Mouse (Mus musculus): ENCODE data around the gene Usp2. TPM values are rescaled to one million over a fixed set of nuclear protein-coding genes. Genes with fewer than 3 reads are reported as not detected.
A peak's percentile ranks its signal among the peaks of the same experiment; 100 is the strongest.

Usp2 gene
- polyA plus RNA-seq, 1 experiment from 2014 or later = 1.8 TPM

DNA sequence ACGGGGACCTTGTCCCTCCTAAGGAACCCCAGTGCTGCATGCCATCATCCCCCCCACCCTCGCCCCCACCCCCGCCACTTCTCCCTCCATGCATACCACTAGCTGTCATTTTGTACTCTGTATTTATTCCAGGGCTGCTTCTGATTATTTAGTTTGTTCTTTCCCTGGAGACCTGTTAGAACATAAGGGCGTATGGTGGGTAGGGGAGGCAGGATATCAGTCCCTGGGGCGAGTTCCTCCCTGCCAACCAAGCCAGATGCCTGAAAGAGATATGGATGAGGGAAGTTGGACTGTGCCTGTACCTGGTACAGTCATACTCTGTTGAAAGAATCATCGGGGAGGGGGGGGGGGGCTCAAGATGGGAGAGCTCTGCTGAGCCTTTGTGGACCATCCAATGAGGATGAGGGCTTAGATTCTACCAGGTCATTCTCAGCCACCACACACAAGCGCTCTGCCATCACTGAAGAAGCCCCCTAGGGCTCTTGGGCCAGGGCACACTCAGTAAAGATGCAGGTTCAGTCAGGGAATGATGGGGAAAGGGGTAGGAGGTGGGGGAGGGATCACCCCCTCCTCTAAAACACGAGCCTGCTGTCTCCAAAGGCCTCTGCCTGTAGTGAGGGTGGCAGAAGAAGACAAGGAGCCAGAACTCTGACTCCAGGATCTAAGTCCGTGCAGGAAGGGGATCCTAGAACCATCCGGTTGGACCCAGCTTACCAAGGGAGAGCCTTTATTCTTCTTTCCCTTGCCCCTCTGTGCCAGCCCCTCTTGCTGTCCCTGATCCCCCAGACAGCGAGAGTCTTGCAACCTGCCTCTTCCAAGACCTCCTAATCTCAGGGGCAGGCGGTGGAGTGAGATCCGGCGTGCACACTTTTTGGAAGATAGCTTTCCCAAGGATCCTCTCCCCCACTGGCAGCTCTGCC, 19.0 kb upstream of the Usp2 start:
- Histone ChIP-seq H3K4me1 (replicated peaks) (no peaks in the 10 kb centered on the region), H3K36me3 (no peaks in the 10 kb centered on the region), H3K4me3 (replicated peaks) (no peak overlapping the region), H3K27me3 (peaks cover 55% of the 10 kb centered on the region), H3K9me3 (replicated peaks) (no peaks in the 10 kb centered on the region), H3K4me2 (no peak overlapping the region), H3K27ac (no peak overlapping the region), H3K9ac (no peak overlapping the region)
- WGBS (ENCODE audit: insufficient replicate concordance) = 47% methylated on average over 14 of the region's 14 CpGs
- ATAC-seq (ENCODE audit: low read depth) = no peak
- DNase-seq = no peak

DNA sequence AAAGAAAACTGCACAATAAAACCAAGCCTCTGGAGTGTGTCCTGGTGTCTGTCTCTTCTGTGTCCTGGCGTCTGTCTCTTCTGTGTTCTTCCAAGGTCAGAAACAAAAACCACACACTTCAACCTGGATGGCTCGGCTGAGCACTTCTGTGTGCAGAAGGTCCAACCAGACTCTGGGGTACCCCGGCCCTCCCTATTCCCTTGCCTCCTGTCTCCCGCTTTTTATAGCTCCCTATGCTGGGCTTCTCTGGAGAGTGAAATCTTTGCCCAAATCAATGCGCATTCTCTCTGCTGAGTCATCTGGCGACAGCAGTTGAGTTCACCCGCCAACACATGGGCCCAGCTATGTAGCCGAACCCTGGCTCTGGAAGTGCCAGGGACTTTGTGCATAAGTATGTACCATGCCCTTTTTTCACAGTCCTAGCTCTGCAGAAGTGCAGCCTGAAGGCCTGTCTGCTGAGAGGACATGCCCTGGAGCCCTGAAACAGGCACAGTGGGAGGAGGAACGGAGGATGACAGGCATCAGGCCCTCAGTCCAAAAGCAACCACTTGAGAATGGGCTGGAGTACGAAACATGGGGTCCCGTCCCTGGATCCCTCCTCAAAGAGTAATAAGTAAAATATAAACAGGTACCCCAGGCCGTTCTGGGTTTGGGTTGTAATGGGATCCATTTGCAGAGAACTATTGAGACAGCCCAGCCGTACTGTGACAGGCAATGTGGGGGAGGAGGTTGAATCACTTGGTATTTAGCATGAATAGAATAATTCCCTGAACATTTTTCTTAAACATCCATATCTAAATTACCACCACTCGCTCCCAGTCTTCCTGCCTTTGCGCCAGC, 18.1 kb upstream of the Usp2 start:
- no peak overlapping the region for H3K4me3 ChIP-seq (replicated peaks)
- no peaks in the 10 kb centered on the region for H3K9me3 ChIP-seq (replicated peaks)
- no peaks in the 10 kb centered on the region for H3K4me1 ChIP-seq (replicated peaks)
- DNase-seq = no peak
- H3K4me2 ChIP-seq = no peak overlapping the region
- no peaks in the 10 kb centered on the region for H3K36me3 ChIP-seq
- H3K27ac ChIP-seq = no peak overlapping the region
- ATAC-seq (ENCODE audit: low read depth) = no peak
- 61% methylated on average over 15 of the region's 15 CpGs for WGBS (ENCODE audit: insufficient replicate concordance)
- no peak overlapping the region for H3K9ac ChIP-seq
- peaks cover 45% of the 10 kb centered on the region for H3K27me3 ChIP-seq

DNA sequence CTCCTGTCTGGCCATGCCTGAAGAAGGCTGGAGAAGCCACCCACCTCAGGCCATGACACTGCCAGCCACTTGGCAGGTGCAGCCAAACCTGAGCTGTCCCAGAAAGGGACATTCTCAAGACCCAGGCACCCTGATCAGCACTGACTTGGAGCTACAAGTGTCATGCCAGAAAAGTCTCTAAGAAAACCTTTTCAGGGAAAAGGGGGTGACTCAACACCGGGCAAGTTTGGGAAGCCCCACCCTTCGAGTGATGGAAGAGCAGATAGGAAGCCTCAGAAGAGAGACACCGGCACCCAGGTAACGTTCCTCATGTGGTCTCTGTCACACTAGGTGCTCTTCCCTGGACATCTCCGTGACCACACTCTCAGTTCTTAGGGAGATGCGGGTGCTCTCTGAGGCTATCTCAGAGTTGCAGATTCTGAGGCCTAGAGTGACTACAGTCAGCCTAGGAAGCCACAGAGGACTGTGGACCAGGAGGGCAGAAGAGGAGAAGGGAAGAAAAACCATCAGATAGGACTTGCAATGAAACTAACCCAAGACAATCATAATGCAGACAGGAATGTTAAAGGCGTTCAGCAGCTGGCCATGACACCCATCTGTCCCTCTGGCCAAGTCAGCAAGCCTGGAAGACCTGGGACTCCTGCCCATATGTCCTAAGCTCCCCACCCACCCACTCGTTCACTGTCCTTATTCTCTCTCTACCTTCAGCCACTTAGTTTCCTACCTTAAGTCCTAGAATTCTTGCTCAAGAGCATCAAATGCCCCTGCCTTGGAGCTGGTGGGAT, 17.2 kb upstream of the Usp2 start:
- H3K36me3 ChIP-seq = no peaks in the 10 kb centered on the region
- H3K4me3 ChIP-seq (replicated peaks) = no peak overlapping the region
- DNase-seq (no peak), ATAC-seq (ENCODE audit: low read depth) (no peak)
- H3K9ac ChIP-seq = no peak overlapping the region
- no peaks in the 10 kb centered on the region for H3K4me1 ChIP-seq (replicated peaks)
- peaks cover 37% of the 10 kb centered on the region for H3K27me3 ChIP-seq
- 57% methylated on average over 8 of the region's 8 CpGs for WGBS (ENCODE audit: insufficient replicate concordance)
- no peaks in the 10 kb centered on the region for H3K9me3 ChIP-seq (replicated peaks)
- H3K27ac ChIP-seq = no peak overlapping the region
- no peak overlapping the region for H3K4me2 ChIP-seq

DNA sequence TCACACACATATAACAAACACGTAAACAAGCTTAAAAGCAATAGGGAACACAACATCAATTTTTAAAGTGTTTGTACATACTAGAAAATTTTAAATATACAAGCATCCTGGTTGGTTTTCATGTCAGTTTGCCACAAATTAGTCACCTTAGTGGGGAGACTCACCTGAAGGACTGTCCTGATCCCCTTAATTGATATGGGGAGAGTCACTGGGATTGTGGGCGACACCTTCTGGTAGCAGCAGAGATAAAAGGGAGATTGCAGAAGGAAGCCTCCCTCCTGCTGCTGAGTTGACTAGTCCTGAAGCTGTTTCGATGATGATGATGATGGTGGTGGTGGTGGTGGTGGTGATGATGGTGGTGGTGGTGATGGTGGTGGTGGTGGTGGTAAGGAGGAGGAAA, 14.0 kb upstream of the Usp2 start:
- Histone ChIP-seq H3K36me3 (no peaks in the 10 kb centered on the region), H3K4me3 (replicated peaks) (no peak overlapping the region), H3K27ac (no peak overlapping the region), H3K27me3 (0 out of 2 replicates have a peak, but pooled peaks cover 7% of the 10 kb centered on the region), H3K4me2 (no peak overlapping the region), H3K9ac (no peak overlapping the region), H3K9me3 (replicated peaks) (no peaks in the 10 kb centered on the region), H3K4me1 (replicated peaks) (no peaks in the 10 kb centered on the region)
- ATAC-seq (ENCODE audit: low read depth) = no peak
- no peak for DNase-seq
- WGBS (ENCODE audit: insufficient replicate concordance) = 50% methylated on average over 3 of the region's 3 CpGs

DNA sequence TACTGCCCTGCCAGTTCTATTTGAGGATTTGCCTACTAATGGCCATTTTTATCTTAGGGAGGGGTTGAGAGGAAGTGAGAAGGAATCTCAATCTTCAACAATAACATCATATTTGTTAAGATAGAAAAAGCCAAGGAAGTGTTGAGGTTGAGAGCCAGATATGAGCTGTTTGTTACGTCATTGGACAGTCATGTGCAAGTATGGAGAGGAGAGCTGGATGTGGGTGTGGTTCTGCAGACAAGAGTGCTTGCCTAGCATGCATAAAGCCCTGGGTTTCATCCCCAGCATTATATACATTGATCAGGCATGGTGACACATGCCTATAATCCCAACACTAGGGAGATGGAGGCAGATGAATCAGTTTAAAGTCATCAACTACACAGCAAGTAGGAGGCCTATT, 12.9 kb upstream of the Usp2 start:
- DNase-seq = no peak
- no peak overlapping the region for H3K4me2 ChIP-seq
- ATAC-seq (ENCODE audit: low read depth) = no peak
- 34% methylated on average over 1 of the region's 1 CpGs for WGBS (ENCODE audit: insufficient replicate concordance)
- no peak overlapping the region for H3K9ac ChIP-seq
- no peak overlapping the region for H3K27ac ChIP-seq
- H3K36me3 ChIP-seq = no peaks in the 10 kb centered on the region
- no peaks in the 10 kb centered on the region for H3K4me1 ChIP-seq (replicated peaks)
- H3K4me3 ChIP-seq (replicated peaks) = no peak overlapping the region
- H3K9me3 ChIP-seq (replicated peaks) = no peaks in the 10 kb centered on the region
- H3K27me3 ChIP-seq = no peaks in the 10 kb centered on the region

DNA sequence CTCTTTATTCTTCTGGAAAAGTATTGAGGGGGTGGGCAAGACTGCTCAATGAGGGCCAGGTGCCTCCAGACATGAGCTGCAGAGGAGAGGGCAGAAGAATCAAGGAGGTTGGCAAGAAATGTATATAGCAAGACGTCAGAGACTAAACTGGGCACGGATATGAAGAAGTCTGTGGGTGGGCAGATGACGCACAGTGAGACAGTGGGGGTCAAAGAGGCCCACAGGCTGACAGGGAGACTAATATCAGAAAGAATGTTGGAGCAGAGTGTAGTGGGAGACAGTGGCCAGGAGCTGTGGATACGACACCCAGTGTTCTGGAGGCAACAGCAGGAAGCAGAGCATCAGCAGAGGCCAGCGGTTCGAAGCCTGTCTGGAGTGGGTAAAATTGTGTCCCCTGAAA, 8.2 kb upstream of the Usp2 start:
- ATAC-seq (ENCODE audit: low read depth) (no peak), DNase-seq (no peak)
- Histone ChIP-seq H3K9me3 (replicated peaks) (no peaks in the 10 kb centered on the region), H3K27me3 (peaks cover 6% of the 10 kb centered on the region; the same call in 1 of the 2 replicates), H3K4me1 (replicated peaks) (no peaks in the 10 kb centered on the region), H3K4me3 (replicated peaks) (no peak overlapping the region), H3K36me3 (no peaks in the 10 kb centered on the region), H3K9ac (no peak overlapping the region), H3K4me2 (no peak overlapping the region), H3K27ac (no peak overlapping the region)
- WGBS (ENCODE audit: insufficient replicate concordance) = 66% methylated on average over 6 of the region's 6 CpGs

DNA sequence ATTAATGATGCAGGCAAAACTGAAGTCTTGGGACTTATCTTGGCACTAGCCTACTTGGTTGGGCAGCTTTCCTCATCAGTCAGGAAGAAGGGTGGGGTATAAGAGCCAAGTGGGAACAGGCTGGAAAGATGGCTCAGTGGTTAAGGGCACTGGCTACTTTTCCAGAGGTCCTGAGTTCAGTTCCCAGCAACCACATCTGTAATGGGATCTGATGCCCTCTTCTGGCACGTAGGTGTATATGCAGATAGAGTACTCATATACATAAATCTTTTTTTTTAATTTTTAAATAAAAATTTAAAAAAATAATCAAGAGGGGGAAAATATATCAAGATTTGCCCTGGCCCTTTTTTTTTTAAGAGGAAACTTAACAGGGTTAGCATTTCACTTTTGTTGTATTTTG, 1.6 kb upstream of the Usp2 start:
- WGBS (ENCODE audit: insufficient replicate concordance) = 29% methylated on average over 1 of the region's 1 CpGs

DNA sequence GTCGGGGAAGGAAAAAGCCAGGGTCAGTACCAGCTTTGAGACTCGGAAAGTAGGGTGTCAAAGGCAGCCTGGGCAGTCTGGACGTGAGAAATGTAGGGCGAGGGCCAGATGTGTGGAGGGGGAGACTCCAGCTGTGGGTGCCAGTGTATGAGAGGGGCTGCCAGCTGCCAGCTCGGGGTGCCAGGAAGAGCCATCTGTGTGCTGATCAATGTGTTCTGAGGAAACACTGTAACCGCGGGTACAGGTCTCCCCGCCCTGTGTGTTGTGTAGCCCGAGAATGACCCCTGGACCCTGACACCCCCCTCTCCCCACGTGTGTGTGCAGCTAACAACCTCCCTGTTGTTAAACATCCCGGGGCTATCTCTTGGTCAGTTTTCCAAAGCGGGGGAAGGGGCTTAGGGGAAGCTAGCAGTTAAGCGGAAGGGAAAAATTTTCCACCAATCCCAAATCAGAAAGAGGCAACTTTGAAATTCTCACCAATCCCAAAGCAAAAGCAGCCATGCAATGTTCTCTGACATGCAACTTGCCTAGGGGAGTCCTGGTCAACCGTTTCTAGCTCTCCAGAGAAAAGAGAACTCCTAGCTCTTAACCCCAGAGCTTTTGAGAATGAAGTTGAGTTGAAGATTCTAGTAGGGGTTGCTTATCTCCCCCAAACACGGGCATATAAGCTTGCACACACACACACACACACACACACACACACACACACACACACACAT, 579 bp downstream of the Usp2 start:
- Histone ChIP-seq H3K4me3 (replicated peaks) (peak overlapping the region; percentile 59), H3K4me1 (replicated peaks) (peaks cover 25% of the 10 kb centered on the region), H3K4me2 (peak overlapping the region; percentile 88), H3K9me3 (replicated peaks) (no peaks in the 10 kb centered on the region), H3K27me3 (peaks cover 25% of the 10 kb centered on the region), H3K36me3 (no peaks in the 10 kb centered on the region), H3K9ac (peak overlapping the region; percentile 68), H3K27ac (peak overlapping the region; percentile 23; the same call in 1 of the 2 replicates)
- ATAC-seq (ENCODE audit: low read depth) (peak; percentile 35; the same call in 1 of the 2 replicates), DNase-seq (no peak)
- WGBS (ENCODE audit: insufficient replicate concordance) = 5% methylated on average over 15 of the region's 15 CpGs

More for the DNA sequence above, 1.6 kb upstream of the Usp2 start:
- no peak for DNase-seq
- Histone ChIP-seq H3K4me1 (replicated peaks) (peaks cover 25% of the 10 kb centered on the region), H3K36me3 (no peaks in the 10 kb centered on the region), H3K27ac (no peak overlapping the region), H3K4me2 (no peak overlapping the region), H3K9ac (no peak overlapping the region), H3K9me3 (replicated peaks) (no peaks in the 10 kb centered on the region), H3K27me3 (peaks cover 9% of the 10 kb centered on the region), H3K4me3 (replicated peaks) (no peak overlapping the region)
- no peak for ATAC-seq (ENCODE audit: low read depth)

DNA sequence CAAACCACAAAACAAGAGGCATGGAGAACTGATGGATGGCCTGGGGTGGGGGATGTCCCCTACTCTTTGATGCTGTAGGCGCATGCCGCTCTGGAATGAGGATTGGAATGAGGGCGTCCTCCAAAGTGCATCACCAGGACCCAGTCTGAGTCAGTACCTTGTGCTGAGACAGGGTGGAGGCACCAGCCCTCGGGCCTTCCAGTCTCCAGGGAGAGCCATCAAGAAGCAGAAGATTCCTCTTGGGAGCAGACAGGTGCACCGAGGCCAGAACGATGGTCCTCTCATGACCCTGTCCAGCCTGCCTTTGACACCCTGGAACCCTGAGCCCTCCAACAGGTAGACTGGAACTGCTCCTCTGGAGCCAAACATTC, 1.1 kb downstream of the Usp2 start:
- H3K27ac ChIP-seq = no peak overlapping the region; the same call in 1 of the 2 replicates
- ATAC-seq (ENCODE audit: low read depth) = no peak
- no peaks in the 10 kb centered on the region for H3K36me3 ChIP-seq
- no peak for DNase-seq
- no peaks in the 10 kb centered on the region for H3K9me3 ChIP-seq (replicated peaks)
- WGBS (ENCODE audit: insufficient replicate concordance) = 68% methylated on average over 6 of the region's 6 CpGs
- no peak overlapping the region for H3K4me3 ChIP-seq (replicated peaks)
- no peak overlapping the region; the same call in 1 of the 2 replicates for H3K4me2 ChIP-seq
- peaks cover 29% of the 10 kb centered on the region for H3K27me3 ChIP-seq
- no peak overlapping the region for H3K9ac ChIP-seq
- H3K4me1 ChIP-seq (replicated peaks) = peaks cover 25% of the 10 kb centered on the region

DNA sequence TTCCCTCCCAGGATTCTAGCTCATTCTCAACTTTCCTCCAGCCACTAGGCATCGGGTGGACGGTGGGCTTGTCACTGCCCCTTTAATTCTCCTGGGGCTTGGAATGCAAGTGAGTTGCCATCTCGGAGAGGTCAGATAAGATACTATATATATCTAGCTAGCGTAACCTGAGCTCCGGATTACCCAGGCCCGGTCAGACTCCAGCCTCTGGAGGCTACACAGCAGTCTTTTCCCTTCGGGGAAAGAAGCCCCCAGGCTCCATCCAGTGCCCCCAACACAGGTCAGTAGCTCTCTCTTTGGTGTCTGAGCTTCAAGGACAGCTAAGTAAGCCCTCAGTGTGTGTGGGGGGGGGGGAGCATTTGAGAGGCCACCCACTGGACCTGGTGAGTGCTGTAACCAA, 2.4 kb downstream of the Usp2 start:
- no peak for ATAC-seq (ENCODE audit: low read depth)
- Histone ChIP-seq H3K9ac (no peak overlapping the region), H3K4me3 (replicated peaks) (no peak overlapping the region), H3K27me3 (peaks cover 27% of the 10 kb centered on the region), H3K27ac (no peak overlapping the region), H3K9me3 (replicated peaks) (no peaks in the 10 kb centered on the region), H3K4me2 (no peak overlapping the region), H3K4me1 (replicated peaks) (peaks cover 25% of the 10 kb centered on the region), H3K36me3 (no peaks in the 10 kb centered on the region)
- WGBS (ENCODE audit: insufficient replicate concordance) = 24% methylated on average over 7 of the region's 7 CpGs
- DNase-seq = no peak
